Mouse (Mus musculus) heart, embryonic 15.5 days (tissue): ENCODE results near the gene Hmgb2. TPM values are rescaled to one million over a fixed set of nuclear protein-coding genes. Genes with fewer than 3 reads are reported as not detected.

Source experiments
- ATAC-seq: fragments of 200-750 bp; cut with Nextera tagmentation; replicated peaks from 2 replicates; pipeline ENCODE4 v1.8.0; 2017; ENCODE audit warnings: low read depth, moderate TSS enrichment; ENCODE audit not compliant: insufficient number of reproducible peaks, insufficient read depth, low FRiP score
- H3K27ac ChIP-seq: fragments of 300-500 bp; sonication (generic); 2 replicates; pipeline ENCODE4 v1.5.1; 2015; ENCODE audit warnings: mild to moderate bottlenecking, inconsistent platforms
- H3K27me3 ChIP-seq: fragments of 300-500 bp; sonication (generic); 2 replicates; pipeline ENCODE4 v1.6.1; 2015; ENCODE audit warnings: inconsistent platforms
- H3K36me3 ChIP-seq: fragments of 300-500 bp; sonication (generic); 2 replicates; pipeline ENCODE4 v1.6.1; 2015; ENCODE audit warnings: mild to moderate bottlenecking, inconsistent platforms
- H3K4me1 ChIP-seq: fragments of 300-500 bp; sonication (generic); replicated peaks from 2 replicates; pipeline ENCODE4 v1.6.1; 2015; ENCODE audit warnings: inconsistent platforms
- H3K4me2 ChIP-seq: fragments of 300-500 bp; sonication (generic); 2 replicates; pipeline ENCODE4 v1.6.1; 2015; ENCODE audit warnings: inconsistent platforms, mild to moderate bottlenecking, moderate library complexity
- H3K4me3 ChIP-seq: fragments of 300-500 bp; sonication (generic); 2 replicates; pipeline ENCODE4 v1.5.1; 2015; ENCODE audit warnings: mild to moderate bottlenecking, inconsistent platforms
- H3K9ac ChIP-seq: fragments of 300-500 bp; sonication (generic); 2 replicates; pipeline ENCODE4 v1.6.1; 2015; ENCODE audit warnings: mild to moderate bottlenecking, inconsistent platforms
- H3K9me3 ChIP-seq: fragments of 300-500 bp; sonication (generic); replicated peaks from 2 replicates; pipeline ENCODE4 v1.6.1; 2016; ENCODE audit warnings: inconsistent platforms
- WGBS: fragments of 180-500 bp; shearing (Covaris S2); methylation state at CpG from one replicate; pipeline ENCODE4 v1.1.7; 2015; ENCODE audit warnings: mixed read lengths; 5-methylcytosine and 5-hydroxymethylcytosine counted together
- polyA plus RNA-seq: library from polyadenylated mRNA; unstranded; fragments of >200 nt; fragmentation: Nextera tagmentation; extraction: Ambion mirVana; gene quantifications from 2 replicates; pipeline ENCODE4 v1.2.1, GENCODE M21; 2015

The Hmgb2 gene
- polyA plus RNA-seq, 1 experiment from 2014 or later: 273 TPM

GRCm38 (mm10) chr8:57562741-57563140 is 51.0 kb downstream of the Hmgb2 start:
- Histone ChIP-seq H3K27me3 (no peaks in the 10 kb centered on the region), H3K4me2 (no peak overlapping the region), H3K9me3 (no peaks in the 10 kb centered on the region), H3K4me1 (no peaks in the 10 kb centered on the region; the same call in 1 of the 2 replicates), H3K9ac (no peak overlapping the region), H3K27ac (no peak overlapping the region), H3K4me3 (no peak overlapping the region), H3K36me3 (no peaks in the 10 kb centered on the region)
- 77% methylated on average over 3 of the region's 3 CpGs for WGBS
- no peak for ATAC-seq

DNA sequence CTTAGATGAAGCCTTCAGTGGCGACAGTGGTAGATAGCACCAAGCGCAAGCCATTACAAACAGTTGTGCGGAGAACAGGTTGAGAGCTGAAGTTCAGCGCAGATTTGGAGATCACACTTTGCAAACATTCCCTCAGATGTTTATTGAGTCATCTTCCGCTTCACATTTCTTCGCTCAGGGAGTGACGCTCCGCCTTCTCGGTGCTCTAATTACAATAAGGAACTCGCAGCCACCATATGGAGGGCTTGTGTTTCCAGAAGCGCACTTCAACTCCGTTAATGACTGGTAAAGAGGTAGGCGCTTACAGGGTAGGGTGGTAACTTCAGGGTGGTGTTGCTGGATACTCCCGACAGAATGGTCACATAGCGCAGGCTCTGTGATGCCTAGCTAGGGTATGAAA is 52.0 kb downstream of the Hmgb2 start:
- 90% methylated on average over 15 of the region's 15 CpGs for WGBS
- no peaks in the 10 kb centered on the region for H3K36me3 ChIP-seq
- no peaks in the 10 kb centered on the region for H3K9me3 ChIP-seq
- no peaks in the 10 kb centered on the region for H3K27me3 ChIP-seq
- H3K4me1 ChIP-seq: no peaks in the 10 kb centered on the region; the same call in 1 of the 2 replicates
- H3K4me3 ChIP-seq: no peak overlapping the region
- no peak overlapping the region for H3K4me2 ChIP-seq
- H3K9ac ChIP-seq: no peak overlapping the region
- no peak for ATAC-seq
- H3K27ac ChIP-seq: no peak overlapping the region

- Histone ChIP-seq H3K27ac (no peak overlapping the region), H3K4me3 (no peak overlapping the region), H3K9me3 (no peaks in the 10 kb centered on the region), H3K27me3 (no peaks in the 10 kb centered on the region), H3K36me3 (no peaks in the 10 kb centered on the region), H3K4me2 (no peak overlapping the region), H3K4me1 (no peaks in the 10 kb centered on the region; the same call in 1 of the 2 replicates), H3K9ac (no peak overlapping the region)
- WGBS: 31% methylated on average over 6 of the region's 6 CpGs
- no peak for ATAC-seq
Observed at GRCm38 (mm10) chr8:57565039-57565438, 53.3 kb downstream of the Hmgb2 start.

Other genes starting within 250 kb of the Hmgb2 start
- 8.7 and 11.8 TPM in 2 replicates for gene Hand2, start 190.9 kb upstream of the Hmgb2 start, polyA plus RNA-seq
- gene Scrg1, start 56.0 kb upstream of the Hmgb2 start, polyA plus RNA-seq: 1.7 and 2.4 TPM in 2 replicates
- gene Sap30, start 24.0 kb upstream of the Hmgb2 start, polyA plus RNA-seq: 46.6 and 46.9 TPM in 2 replicates
- 5.2 and 7.6 TPM in 2 replicates for gene Galnt7, start 141.1 kb downstream of the Hmgb2 start, polyA plus RNA-seq